Mouse (Mus musculus): ENCODE measurements at regions not wholly inside any gene's neighbourhood (a gene's known extent, or its start where the extent isn't known, plus 50 kb on each side); places are given as distances from the start of the nearest gene placed in this dataset.

- H3K4me2 ChIP-seq (replicated peaks; ENCODE audit: low read depth, low read length), result no peak overlapping the region
- no peaks in the 10 kb centered on the region for H3K4me1 ChIP-seq (replicated peaks; ENCODE audit: control insufficient read depth, insufficient read depth, low read length)
- ATAC-seq (ENCODE audit: low FRiP score) (no peak), DNase-seq (ENCODE audit: low spot score) (no peak)
- no peaks in the 10 kb centered on the region for H3K36me3 ChIP-seq (ENCODE audit: control insufficient read depth, insufficient read depth, low read length)
- no peak overlapping the region for H3K27ac ChIP-seq (ENCODE audit: low read depth, low read length)
- H3K4me3 ChIP-seq (ENCODE audit: low read depth, low read length), result no peak overlapping the region
- no peaks in the 10 kb centered on the region for H3K9me3 ChIP-seq (ENCODE audit: control insufficient read depth, low read length)
- no peak overlapping the region for H3K9ac ChIP-seq (ENCODE audit: low read depth, low read length)
- 85% methylated on average over 6 of the region's 6 CpGs for WGBS
- H3K27me3 ChIP-seq (ENCODE audit: control insufficient read depth, insufficient read depth, low read length), result no peaks in the 10 kb centered on the region
These were observed 80.2 kb downstream of the Fthl17a start for GRCm38 (mm10) chrX:85329474-85330225.

DNA sequence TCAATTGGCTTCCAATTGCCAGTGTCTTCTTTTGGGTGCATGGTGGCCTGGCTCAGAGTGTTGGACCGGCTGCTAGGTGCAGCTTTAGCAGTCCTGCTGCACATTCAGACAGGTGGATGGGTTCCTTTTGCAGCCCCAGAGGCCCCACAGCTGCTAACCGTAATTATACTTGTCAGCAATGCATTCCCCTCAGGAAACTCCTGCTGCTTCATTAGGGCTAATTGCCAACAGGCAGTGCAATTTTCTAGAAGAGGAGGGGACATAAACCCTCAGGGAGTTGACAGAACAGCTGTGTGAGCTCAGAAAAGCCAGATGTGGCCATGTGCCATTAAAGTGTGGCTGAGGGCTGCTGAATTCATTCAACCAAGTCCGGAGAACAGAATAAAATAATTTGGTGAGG is 94.0 kb downstream of the Fthl17a start:
- ATAC-seq (ENCODE audit: low FRiP score), result no peak
- H3K9me3 ChIP-seq (ENCODE audit: control insufficient read depth, low read length), result no peaks in the 10 kb centered on the region

DNA sequence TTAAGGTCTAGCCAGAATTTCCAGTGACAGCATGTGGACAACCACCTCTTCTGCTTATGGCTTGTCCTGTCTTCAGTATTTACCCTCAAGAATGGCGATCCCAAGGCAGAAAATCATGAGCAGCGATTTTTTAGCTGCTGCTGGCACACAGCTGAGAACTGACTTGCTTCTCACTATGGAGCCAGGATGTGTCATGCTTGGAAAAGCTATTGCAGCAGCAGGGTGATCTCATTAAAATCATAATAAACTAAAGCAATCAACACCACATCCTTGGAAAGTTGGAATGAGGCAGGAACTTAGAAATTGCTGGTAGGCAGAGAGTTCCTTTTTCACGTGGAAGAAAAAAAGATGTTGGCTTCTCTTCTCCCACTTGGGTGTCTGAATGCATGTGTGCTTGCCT is 125.8 kb downstream of the Fthl17a start:
- ATAC-seq (ENCODE audit: low FRiP score), result no peak
- 66% methylated on average over 3 of the region's 3 CpGs for WGBS
- Histone ChIP-seq H3K36me3 (ENCODE audit: control insufficient read depth, insufficient read depth, low read length) (no peaks in the 10 kb centered on the region), H3K4me2 (replicated peaks; ENCODE audit: low read depth, low read length) (no peak overlapping the region), H3K9me3 (ENCODE audit: control insufficient read depth, low read length) (no peaks in the 10 kb centered on the region), H3K4me1 (replicated peaks; ENCODE audit: control insufficient read depth, insufficient read depth, low read length) (no peaks in the 10 kb centered on the region), H3K9ac (ENCODE audit: low read depth, low read length) (no peak overlapping the region), H3K4me3 (ENCODE audit: low read depth, low read length) (no peak overlapping the region), H3K27ac (ENCODE audit: low read depth, low read length) (no peak overlapping the region), H3K27me3 (ENCODE audit: control insufficient read depth, insufficient read depth, low read length) (no peaks in the 10 kb centered on the region)
- no peak for DNase-seq (ENCODE audit: low spot score)

More for the DNA sequence above, 94.0 kb downstream of the Fthl17a start:
- no peaks in the 10 kb centered on the region for H3K36me3 ChIP-seq (ENCODE audit: control insufficient read depth, insufficient read depth, low read length)
- H3K27me3 ChIP-seq (ENCODE audit: control insufficient read depth, insufficient read depth, low read length), result no peaks in the 10 kb centered on the region
- WGBS, result 66% methylated on average over 3 of the region's 3 CpGs
- H3K4me3 ChIP-seq (ENCODE audit: low read depth, low read length), result no peak overlapping the region
- peak; percentile 18 for DNase-seq (ENCODE audit: low spot score)
- no peak overlapping the region for H3K9ac ChIP-seq (ENCODE audit: low read depth, low read length)
- no peak overlapping the region for H3K27ac ChIP-seq (ENCODE audit: low read depth, low read length)
- H3K4me2 ChIP-seq (replicated peaks; ENCODE audit: low read depth, low read length), result no peak overlapping the region
- no peaks in the 10 kb centered on the region for H3K4me1 ChIP-seq (replicated peaks; ENCODE audit: control insufficient read depth, insufficient read depth, low read length)

- 92% methylated on average over 2 of the region's 2 CpGs for WGBS
- ATAC-seq (ENCODE audit: low FRiP score), result no peak
- Histone ChIP-seq H3K36me3 (ENCODE audit: control insufficient read depth, insufficient read depth, low read length) (no peaks in the 10 kb centered on the region), H3K4me2 (replicated peaks; ENCODE audit: low read depth, low read length) (no peak overlapping the region), H3K9ac (ENCODE audit: low read depth, low read length) (no peak overlapping the region), H3K9me3 (ENCODE audit: control insufficient read depth, low read length) (no peaks in the 10 kb centered on the region), H3K27me3 (ENCODE audit: control insufficient read depth, insufficient read depth, low read length) (no peaks in the 10 kb centered on the region), H3K4me1 (replicated peaks; ENCODE audit: control insufficient read depth, insufficient read depth, low read length) (no peaks in the 10 kb centered on the region), H3K4me3 (ENCODE audit: low read depth, low read length) (no peak overlapping the region), H3K27ac (ENCODE audit: low read depth, low read length) (no peak overlapping the region)
- no peak for DNase-seq (ENCODE audit: low spot score)
These were observed 135.0 kb downstream of the Fthl17a start for GRCm38 (mm10) chrX:85384452-85384851.

All from hindbrain, embryonic 11.5 days (tissue).